Mouse (Mus musculus) 416B (cell line): ENCODE results near the gene Hjurp.
"Not testable (repeated sequence)": the region's sequence is repeated elsewhere in the genome, so short reads cannot be mapped to it uniquely, and the experiment has no call there.

ENCODE experiments used
- DNase-seq: peaks from one replicate; pipeline ENCODE4 v3.0.0; 2011; ENCODE audit warnings: low read depth

The Hjurp gene

DNA sequence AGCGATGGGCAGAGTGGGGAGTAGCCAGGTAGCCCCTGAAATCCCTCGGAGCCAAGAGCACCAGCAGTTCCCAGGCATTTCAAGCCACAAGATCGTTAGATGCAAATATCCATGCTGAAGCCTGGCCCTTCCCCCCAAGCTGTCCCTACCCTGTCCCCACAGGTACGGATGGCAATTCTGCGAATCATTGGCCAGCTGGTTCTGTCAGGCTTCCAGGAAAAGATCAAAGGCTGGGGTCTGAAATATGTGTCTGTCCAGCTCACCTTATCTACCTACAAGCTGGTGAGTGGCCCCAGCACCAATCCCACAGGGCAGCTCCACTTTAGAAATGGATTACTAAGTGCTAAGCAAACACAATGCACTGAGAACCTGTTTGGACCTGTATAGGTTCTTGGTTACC, 40.1 kb downstream of the Hjurp start:
- DNase-seq = no peak

DNA sequence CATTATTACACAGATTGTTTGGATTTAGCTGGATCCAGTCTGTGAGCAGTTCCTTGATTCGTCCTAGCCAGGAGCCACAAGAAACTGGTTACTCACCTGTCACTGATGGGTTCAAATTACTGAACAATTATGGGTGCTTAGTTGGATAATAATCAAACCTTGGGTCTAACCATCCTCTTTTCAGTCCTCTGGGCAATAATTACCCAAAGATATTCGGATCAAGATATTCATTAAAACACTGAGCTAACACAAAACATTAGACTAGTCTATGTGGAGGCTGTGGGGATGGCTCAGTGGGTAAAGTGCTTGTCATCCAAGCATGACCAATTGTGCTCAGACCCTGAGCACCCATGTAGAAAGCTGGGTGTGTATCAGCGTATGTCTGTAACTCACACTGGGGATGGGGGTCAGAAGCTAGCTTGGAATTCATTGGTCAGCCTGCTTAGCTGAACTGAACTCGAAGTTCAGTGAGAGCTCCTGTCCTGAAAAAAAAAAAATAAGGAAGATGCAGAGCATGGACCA, 41.5 kb downstream of the Hjurp start:
- DNase-seq = no peak

DNA sequence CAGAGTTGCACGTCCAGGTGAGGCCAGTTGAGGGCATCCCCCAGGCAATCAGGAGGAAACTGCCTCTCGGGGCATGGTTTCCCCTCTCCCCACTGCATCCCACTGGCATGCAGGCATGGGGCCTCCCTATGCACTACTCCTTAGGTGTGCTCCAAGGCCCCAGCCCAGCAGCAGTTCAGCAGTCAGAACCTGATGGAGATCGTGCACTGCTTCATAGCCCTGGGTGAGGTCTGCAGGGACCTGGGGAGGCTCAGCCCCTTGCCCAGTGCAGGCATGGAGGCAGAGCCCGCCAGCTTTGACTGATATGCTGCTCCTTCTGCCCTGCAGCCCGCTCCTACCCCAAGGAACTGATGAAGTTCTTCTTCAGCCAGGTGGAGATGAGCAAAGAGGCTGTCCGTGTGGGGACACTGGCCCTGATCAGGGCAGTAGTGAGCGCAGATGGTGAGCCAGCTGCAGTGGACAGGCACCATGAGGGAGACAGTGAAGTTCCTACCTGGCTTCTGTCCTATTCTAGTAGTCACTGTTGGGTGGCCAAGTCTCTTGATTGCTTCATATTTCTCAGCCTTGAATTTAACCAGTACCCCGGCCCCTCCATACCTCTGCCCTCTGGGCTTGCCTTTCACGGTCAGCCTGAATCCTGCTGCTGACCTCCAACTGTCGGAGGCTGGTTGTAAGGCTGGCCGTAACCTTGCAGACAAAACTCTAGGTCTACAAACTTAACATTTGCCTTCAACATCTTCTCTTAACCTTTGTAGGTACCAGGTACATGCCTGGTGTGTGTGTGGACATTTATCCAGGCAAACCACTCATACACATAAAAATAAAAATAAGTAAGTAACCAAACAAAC, 42.2 kb downstream of the Hjurp start:
- no peak for DNase-seq

DNA sequence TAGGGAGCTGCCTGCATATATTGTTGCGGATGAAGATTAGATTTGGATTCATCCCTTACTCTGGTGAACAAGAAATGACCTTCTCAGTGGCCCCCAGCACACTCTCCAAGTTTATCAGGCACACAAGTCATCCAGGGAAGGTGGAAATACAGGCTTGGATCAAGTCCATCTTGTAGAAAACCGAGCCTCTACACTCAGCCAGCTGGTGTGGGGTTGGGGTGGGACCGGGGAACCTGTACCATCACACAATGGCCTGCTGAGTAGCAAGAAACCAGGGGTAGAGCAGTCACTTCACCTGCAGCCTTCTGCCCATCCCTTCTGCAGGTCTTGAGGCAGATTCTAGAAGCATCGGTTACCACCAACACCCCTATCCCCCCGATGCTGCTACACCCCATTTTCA, 42.8 kb downstream of the Hjurp start:
- DNase-seq = no peak

DNA sequence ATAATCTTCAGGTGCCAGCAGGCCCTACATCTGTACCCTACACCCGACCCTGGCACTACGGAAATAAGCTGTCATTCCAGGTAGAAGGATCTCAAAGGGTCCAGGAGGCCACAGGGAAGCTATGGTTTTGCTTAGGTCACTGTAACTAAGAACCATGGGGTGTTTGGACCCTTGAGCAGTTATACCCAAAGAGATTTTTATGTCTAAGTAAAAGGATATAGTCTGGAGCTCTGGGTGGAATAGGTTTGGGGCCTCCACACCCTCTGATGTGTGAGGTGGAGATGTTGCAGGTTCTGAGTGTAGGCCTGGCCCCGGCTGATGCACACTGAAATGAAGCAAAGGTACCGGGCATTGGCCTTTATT, 43.2 kb downstream of the Hjurp start:
- no peak for DNase-seq

DNA sequence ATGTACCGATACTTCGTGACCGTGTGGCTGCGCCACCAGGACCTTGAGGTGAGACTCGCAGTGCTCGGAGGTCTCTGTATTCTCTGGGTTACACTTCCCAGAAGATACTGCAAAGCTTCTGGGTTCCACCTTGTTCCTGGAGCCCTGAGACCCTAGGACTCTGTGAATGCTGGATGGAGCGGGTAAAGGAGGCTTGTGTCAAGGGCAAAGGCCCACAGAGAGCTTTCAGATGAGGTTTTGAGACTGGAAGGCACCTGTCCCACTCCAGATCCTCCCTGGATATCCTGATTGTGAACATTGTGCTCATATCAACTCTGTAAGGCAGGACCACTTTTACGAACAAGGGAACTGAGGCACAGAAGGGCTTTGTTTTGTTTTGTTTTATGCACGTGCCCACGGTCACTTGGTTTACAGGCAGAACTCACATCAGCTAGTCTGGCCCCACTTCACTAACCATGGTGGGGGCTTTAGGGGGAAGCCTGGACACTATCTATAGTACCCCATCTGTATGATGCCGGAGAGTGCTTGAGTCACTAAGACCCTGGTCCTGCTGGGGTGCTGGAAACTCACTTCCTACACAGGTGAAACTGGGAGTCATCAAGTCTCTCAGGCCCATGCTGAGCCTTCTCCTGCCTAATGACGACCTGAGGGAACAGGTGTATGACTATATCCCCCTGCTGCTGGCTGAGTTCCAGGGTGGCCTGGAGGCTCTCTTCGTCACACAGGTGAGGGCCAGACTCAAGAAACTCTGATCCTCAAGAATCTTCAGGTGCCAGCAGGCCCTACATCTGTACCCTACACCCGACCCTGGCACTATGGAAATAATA, 43.8 kb downstream of the Hjurp start:
- DNase-seq = no peak

DNA sequence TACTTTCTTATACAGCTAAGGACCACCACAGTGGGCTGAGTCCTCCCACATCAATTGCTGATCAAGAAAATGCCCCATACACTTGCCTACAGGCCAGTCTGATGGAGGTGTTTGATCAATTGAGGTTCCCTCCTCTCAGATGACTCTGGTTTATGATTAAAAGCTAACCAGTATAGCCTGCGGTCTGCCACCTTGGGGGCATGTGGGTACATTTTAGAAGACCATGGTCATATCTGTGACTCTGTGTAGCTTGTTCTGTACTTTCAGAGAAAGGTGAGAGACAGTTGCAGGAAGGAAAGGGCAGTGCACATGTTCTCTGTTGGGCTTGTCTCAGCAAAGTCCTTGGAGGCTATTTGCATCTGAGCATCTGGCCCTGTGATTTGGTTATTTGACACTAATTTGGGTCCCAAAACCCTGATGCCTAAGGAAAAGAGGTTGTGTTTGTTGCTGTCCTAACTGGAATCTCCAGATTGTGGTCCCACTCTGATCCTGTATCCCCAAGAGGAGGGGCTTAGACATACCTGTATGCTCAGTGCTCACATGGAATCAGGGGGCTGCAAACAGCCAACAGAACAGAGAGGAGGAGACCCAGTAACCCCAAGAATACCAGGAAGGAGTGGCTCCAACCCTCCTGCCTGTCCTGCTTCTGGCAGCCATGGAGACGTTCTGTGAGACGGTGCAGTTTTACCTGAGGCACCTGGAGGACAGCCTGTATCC, 44.6 kb downstream of the Hjurp start:
- no peak for DNase-seq

DNA sequence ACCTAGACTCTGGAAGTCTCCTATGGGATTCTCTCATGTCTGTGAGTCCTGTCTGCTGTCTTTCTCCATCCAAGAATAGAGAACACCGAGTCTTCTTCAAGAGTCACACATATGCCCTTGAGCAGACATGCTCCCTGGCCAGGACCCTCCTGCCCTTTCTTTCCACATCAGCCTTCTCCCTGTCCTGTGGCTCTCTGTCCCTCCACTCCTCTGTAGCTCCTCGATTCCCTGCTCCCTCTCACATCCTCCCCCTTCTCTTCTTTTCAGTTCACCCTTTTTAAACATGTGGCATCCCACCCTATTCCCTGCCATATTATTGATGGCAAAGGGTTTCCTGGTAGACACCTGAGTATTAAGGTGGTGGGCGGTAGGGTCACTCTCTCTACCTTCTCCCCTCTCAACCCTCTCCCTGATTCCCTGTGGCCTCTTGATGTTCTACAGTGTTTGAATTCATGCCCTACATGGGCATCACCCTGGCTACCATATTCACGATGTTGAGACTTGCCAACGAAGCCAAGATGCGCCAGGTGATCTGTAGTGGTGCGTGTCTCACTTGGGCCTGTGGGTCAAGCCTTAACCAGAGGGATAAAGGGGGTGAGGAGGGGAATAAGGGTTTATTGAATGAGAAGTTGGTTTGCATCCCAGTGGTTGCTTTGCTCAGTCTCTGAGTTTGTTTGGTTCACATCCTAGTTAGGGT, 45.5 kb downstream of the Hjurp start:
- no peak for DNase-seq

DNA sequence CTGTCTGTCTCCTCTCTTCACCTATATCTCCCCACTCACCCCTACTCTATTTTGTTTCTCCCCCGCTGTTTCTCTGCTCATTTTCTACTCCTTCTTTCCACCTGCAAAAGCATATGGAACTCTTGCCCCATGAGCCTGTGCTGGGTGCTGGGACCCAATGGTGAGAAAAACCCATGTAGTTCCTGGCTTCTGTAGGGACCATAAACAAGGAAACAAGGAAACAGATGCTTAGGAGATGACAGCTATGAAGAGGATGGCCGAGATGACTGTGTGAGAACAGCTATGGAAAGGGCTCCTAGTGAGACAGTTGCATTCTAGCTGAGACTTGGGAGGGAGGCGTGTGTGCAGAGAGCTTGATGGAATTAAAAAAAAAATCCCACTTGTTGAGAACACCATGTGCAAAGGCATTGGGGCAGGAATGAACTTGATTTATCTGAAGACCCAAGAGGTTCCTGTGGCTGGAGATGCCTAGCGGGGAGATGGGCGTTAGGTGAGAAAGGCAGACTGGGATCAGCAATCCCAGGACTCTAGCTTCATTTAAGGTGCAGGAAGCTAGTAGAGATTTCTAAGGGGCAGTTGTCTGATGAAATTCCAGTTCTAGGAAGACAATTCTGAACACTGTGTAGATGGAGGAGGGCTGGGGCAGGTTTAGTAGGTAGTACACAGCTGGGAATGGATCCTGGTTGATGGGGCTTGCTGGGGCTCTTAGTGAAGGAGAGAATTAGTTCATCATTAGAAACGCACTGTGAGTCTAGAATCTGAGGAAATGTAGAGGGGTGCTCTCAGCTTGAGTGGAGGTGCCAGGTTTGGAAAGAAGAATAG, 46.2 kb downstream of the Hjurp start:
- DNase-seq = no peak

DNA sequence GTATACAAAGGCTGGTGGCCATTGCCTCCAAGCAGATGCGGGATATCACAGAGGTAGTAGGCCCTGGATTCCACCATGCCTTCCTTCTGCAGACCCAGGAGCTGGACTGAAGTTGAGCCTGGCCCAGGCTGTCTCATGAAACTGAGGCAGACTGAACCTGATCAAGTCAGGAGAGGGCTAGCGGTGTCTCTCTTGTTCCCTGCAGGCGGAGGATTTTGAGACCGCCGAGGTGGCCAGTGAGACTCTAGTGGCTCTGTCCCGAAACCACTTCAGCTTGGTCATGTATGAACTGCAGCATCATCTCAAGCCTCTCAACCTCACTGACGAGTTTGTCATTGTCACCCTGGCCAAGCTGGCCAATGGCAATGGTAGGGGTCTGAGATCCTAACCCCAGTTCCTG, 47.0 kb downstream of the Hjurp start:
- DNase-seq = no peak

DNA sequence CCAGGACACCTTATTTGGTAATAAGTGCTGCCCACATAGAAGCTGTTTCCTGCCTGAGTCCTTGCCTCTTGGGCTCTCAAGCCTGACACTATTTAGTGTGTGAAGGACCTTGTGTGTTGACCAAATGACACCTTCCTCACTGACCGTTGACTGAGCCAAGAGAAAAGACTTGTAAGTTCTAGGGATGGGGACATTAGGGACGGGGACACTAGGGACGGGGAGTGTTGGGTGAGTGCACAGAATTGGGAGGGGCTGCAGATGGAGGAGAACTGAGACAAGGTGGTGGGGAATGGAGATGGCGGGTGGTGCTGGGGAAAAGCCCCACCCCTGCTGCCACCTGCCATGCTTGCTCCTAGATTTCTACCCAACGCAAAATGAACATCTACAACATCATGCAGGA, 47.4 kb downstream of the Hjurp start:
- DNase-seq = no peak

DNA sequence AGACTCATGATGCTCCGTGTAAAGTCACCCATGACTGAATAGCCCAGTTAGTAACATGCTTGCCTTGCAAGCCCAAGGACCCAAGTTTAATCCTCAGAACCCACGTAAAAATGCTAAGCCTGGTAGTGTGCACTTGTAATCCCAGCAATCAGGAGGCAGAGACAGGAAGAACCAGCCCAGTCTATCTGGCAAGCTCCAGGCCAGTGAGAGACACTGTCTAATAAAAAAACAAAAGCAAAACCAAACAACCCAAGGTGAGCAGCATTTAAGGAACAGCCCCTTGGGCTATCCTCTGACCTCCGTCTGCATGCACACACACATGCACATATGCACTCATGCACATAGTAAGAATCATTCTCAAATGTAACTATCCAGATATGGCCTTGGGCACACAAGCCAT, 47.9 kb downstream of the Hjurp start:
- no peak for DNase-seq

DNA sequence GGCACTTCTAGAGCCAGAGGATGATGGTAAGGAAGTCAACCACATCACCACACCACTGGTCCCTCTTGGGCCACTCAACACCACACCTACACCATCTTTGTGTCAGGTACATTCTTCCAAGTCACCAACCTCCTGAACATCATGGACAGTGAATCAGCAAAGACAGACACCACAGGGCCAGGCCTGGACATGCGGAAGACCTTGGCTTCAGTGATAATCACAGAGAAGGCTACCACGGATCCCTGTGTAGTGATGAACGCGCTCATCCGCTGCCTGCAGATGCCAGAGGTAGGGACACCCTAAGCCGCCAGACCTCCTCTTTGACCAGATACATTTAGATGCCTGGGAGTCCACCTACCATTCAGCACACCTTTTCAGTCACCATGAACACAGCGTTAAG, 49.3 kb downstream of the Hjurp start:
- no peak for DNase-seq

DNA sequence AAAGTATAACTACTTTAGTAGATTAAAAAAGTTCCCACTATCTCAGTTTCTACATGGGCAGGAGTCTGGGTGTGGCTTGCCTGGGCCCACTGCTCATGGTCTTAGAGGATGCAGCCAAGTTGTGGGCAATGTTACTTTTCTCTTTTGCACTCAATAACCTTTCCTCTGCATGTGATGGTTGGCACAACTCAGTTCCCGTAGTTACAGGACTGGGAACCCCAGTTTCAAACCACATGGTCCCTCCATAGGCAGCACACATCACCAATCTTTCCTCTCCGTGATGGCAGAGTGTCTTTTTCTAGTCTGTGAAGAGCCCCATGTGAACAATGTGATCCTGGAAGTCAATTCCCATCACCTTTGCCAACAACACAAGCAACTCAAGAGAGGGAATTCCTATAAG, 50.0 kb downstream of the Hjurp start:
- DNase-seq = no peak

DNA sequence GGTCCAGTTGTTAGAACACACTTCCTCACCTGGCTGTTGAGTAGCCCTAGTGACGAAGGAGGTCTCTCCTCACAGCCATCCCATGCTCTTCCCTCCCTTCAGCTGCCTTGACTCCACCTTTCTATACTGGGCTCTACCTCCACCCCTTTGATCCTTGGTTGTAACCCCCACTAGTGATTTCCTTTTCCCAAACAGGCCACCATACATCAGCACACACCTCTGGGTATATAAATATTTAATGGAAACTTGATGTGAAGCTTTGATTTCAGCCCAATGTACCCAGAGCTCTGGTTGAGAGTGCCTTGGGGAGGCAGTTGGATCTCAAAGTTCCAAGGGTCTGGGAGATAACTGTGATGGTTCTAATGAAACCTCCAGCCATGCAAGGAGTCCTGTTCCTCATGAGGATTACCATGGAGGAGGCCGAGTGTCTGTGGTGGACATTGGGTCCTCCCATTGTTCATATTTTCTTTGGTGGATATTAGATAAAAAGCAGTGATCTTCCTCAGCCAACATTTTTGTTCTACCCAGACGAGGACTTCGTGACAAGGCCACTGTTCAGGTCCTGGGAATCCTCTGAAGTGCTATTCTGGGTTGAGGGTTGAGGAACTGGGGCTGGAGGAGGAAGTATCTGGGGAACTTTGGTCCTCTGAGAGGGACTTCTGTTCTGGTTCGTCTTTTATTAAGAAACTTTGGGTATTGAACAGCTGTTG, 50.6 kb downstream of the Hjurp start, which contains the start of gene Mroh2a:
TSS of gene Mroh2a (plus strand) at position 317 of the 710 bp plus-strand sequence.
- DNase-seq = no peak

DNA sequence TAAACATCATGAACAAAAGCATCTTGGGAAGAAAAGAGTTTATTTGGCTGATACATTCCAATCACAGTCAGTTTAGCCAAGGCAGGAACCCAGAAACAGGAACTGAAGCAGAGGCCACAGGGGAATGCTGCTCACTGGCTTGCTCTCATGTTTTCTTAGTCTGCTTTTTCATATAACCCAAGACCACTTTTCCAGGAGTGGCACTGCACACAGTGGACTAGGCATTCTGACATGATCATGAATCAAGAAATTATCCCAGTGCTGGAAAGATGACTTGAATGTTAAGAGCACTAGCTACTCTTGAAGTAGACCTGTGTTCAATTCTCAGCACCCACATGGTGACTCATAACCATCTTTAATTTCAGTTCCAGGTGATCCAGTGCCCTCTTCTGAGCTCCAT, 51.7 kb downstream of the Hjurp start:
- DNase-seq = no peak

DNA sequence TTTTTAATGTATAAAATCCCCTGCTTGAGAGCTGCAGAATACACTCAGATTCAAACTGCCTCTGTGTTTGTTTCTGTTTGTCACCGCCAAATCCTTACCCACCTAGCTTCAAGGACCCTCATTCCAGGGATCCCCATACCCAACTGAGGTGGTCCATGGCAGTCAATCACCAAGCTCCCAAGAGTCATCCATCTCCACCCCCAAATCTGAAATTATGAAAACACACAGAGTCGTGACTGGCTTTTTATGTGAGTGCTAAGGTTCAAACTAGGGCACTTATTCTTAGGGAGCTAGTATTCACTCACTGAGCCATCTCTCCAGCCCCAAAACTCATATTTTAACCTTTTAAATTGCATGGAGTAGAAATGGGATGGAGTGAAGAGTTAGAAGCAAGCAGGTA, 52.1 kb downstream of the Hjurp start:
- DNase-seq = not testable (repeated sequence)

DNA sequence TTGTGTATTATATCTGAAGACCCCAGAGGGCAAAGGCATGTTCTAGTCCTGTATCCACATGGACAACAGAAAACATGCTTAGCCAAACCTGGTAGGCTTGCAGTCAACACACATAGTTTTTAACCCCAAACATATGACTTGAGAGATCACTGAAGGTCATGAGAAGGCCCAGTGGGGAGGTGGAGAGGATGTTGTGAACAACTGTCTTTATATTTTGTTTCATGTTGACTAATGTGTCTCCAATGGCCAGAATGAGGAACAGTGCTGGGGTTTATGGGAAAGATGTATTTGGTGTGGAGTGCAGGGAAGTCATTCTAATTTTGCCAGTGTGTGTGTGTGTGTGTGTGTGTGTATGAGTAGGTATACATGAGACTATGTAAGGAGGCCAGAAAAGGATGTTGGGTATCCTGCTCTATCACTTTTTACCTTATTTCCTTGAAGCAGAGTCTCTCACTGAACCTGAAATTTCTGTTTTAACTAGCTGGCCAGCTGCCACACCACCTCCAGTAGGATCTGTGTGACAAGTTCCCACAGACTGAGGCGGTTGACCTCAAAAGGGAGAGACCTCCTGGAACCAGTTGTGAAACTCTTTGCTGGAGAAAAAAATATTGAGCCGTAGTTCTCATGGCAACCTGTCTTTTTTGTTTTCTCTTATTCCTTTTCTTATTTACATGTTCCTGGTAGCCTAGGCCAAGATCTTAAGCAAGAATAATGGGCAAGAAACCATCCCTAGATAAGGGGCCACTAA, 53.2 kb downstream of the Hjurp start:
- DNase-seq = no peak

DNA sequence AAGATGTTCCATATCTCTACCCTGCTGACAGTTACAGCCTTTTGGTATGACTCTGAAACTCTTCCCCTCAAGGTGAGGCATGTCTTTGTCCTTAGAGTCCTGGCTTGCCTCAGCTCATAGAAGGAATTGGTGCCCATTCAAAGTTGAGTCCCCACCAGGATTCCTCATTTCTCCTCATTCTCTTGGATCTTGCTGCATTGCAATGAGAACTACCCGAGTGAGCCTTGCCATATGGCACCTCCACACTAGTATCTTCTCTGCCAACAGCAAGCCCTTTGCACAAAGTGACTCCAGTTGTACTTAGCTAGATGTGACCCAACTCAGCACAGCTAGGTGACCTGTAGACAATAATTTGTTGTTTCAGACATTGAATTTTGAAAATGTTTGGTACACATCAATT, 53.8 kb downstream of the Hjurp start:
- DNase-seq = no peak
